ENCODE assay signal across 8 mouse cellular contexts in genomic region chr11:51059640-51060039, GRCm38 (mm10). TPM values are rescaled to one million over a fixed set of nuclear protein-coding genes. Genes with fewer than 3 reads are reported as not detected.
DNase-seq lines count a peak whose midpoint lies in the region; ATAC-seq and TF ChIP-seq lines count a peak whose summit lies in the region.

No protein-coding gene starts in this region.

- peak overlapping the region; percentile 77 for H3K4me3 ChIP-seq in limb, embryonic 13.5 days
- peak overlapping the region; percentile 82 for H3K4me3 ChIP-seq in stomach, postnatal 0 days (ENCODE audit: low read depth, low read length)

- peak overlapping the region; percentile 79 for H3K9ac ChIP-seq in limb, embryonic 13.5 days
- H3K9ac ChIP-seq in stomach, postnatal 0 days (ENCODE audit: low read length), result peak overlapping the region; percentile 77

- ATAC-seq in limb, embryonic 13.5 days (ENCODE audit: low FRiP score, low read depth), result 0 out of 2 replicates have a peak, but pooled peaks have one; percentile 6
- no peak for ATAC-seq in stomach, postnatal 0 days (ENCODE audit: low FRiP score, low TSS enrichment)

- no peak overlapping the region for H3K27ac ChIP-seq in limb, embryonic 13.5 days
- no peak overlapping the region for H3K27ac ChIP-seq in stomach, postnatal 0 days (replicated peaks)

- H3K27me3 ChIP-seq in limb, embryonic 13.5 days, result no peaks in the 10 kb centered on the region
- H3K27me3 ChIP-seq in stomach, postnatal 0 days (ENCODE audit: control insufficient read depth, insufficient read depth, low read length), result no peaks in the 10 kb centered on the region

- H3K9me3 ChIP-seq in limb, embryonic 13.5 days, result no peaks in the 10 kb centered on the region
- no peaks in the 10 kb centered on the region for H3K9me3 ChIP-seq in stomach, postnatal 0 days (ENCODE audit: control insufficient read depth, low read length)

- 15% methylated on average over 14 of the region's 14 CpGs for WGBS in limb, embryonic 13.5 days
- WGBS in stomach, postnatal 0 days, result 14% methylated on average over 14 of the region's 14 CpGs

- peak overlapping the region; percentile 83 for H3K4me2 ChIP-seq in limb, embryonic 13.5 days (replicated peaks)
- peak overlapping the region; percentile 63 for H3K4me2 ChIP-seq in stomach, postnatal 0 days (replicated peaks; ENCODE audit: low read depth)

- no peak for TF ChIP-seq EP300 in stomach, postnatal 0 days (optimal IDR thresholded peaks at IDR 0.05)

- H3K36me3 ChIP-seq in limb, embryonic 13.5 days, result peaks cover 34% of the 10 kb centered on the region
- no peaks in the 10 kb centered on the region for H3K36me3 ChIP-seq in stomach, postnatal 0 days (ENCODE audit: control insufficient read depth, insufficient read depth, low read length)

- TF ChIP-seq CTCF in stomach, postnatal 0 days (IDR thresholded peaks at IDR 0.05; ENCODE audit: low read depth), result no peak

- peak; percentile 16 to 22 for DNase-seq in cerebellum, postnatal 25 days
- no peak for DNase-seq in cerebellum, adult 11-12 months
- peak; percentile 9 for DNase-seq in ovary, postnatal 36 days (ENCODE audit: low spot score)
- no peak for DNase-seq in ovary, adult 18-20 months (ENCODE audit: low spot score)
- no peak for DNase-seq in stomach, postnatal 0 days (ENCODE audit: low spot score)
- no peak for DNase-seq in T-cell, adult 2 months (ENCODE audit: low spot score)
- DNase-seq in thymus, postnatal 4 days, result no peak

- H3K4me1 ChIP-seq in limb, embryonic 13.5 days, result peaks cover 8% of the 10 kb centered on the region
- no peaks in the 10 kb centered on the region for H3K4me1 ChIP-seq in stomach, postnatal 0 days (replicated peaks; ENCODE audit: control insufficient read depth, insufficient read depth)

RNA-seq across cellular contexts. Expression of gene Zfp354a, which starts 0.6 kb away (rescaled TPM):
- 10.2 and 11.8 TPM in 2 replicates for polyA plus RNA-seq in limb, embryonic 13.5 days (2015; fragmentation: Nextera tagmentation; extraction: Ambion mirVana)
- 2.6 and 2.8 TPM in 2 replicates for polyA plus RNA-seq in stomach, postnatal 0 days (2015; fragmentation: Nextera tagmentation; extraction: Ambion mirVana)

RNA-seq across cellular contexts. Expression of gene Olfr1375, which starts 11.7 kb away (rescaled TPM):
- not detected in 2 replicates for polyA plus RNA-seq in limb, embryonic 13.5 days (2015; fragmentation: Nextera tagmentation; extraction: Ambion mirVana)
- not detected in 2 replicates for polyA plus RNA-seq in stomach, postnatal 0 days (2015; fragmentation: Nextera tagmentation; extraction: Ambion mirVana)

RNA-seq across cellular contexts. Expression of gene Olfr54, which starts 45.6 kb away (rescaled TPM):
- polyA plus RNA-seq in limb, embryonic 13.5 days (2015; fragmentation: Nextera tagmentation; extraction: Ambion mirVana), result not detected in 2 replicates
- 0.04 TPM in 1 of 2 replicates, not detected in the other for polyA plus RNA-seq in stomach, postnatal 0 days (2015; fragmentation: Nextera tagmentation; extraction: Ambion mirVana)

RNA-seq across cellular contexts. Expression of gene Olfr51, which starts 56.2 kb away (rescaled TPM):
- not detected in 2 replicates for polyA plus RNA-seq in limb, embryonic 13.5 days (2015; fragmentation: Nextera tagmentation; extraction: Ambion mirVana)
- polyA plus RNA-seq in stomach, postnatal 0 days (2015; fragmentation: Nextera tagmentation; extraction: Ambion mirVana), result not detected in 2 replicates

Comparison
In these comparisons a context has a peak if more than half of its experiments do, and no peak if none do; other contexts are left out.
1. DNase-seq: peak in cerebellum, postnatal 25 days (2 of 2) and ovary, postnatal 36 days (single experiment); none in cerebellum, adult 11-12 months (single experiment), ovary, adult 18-20 months (single experiment), stomach, postnatal 0 days (single experiment), T-cell, adult 2 months (single experiment) and thymus, postnatal 4 days (single experiment).